Mouse (Mus musculus): Measurements from ENCODE around the gene Sema7a. TPM values are rescaled to one million over a fixed set of nuclear protein-coding genes. Genes with fewer than 3 reads are reported as not detected.

The Sema7a gene
- polyA plus RNA-seq, 1 experiment = 6.5 TPM

DNA sequence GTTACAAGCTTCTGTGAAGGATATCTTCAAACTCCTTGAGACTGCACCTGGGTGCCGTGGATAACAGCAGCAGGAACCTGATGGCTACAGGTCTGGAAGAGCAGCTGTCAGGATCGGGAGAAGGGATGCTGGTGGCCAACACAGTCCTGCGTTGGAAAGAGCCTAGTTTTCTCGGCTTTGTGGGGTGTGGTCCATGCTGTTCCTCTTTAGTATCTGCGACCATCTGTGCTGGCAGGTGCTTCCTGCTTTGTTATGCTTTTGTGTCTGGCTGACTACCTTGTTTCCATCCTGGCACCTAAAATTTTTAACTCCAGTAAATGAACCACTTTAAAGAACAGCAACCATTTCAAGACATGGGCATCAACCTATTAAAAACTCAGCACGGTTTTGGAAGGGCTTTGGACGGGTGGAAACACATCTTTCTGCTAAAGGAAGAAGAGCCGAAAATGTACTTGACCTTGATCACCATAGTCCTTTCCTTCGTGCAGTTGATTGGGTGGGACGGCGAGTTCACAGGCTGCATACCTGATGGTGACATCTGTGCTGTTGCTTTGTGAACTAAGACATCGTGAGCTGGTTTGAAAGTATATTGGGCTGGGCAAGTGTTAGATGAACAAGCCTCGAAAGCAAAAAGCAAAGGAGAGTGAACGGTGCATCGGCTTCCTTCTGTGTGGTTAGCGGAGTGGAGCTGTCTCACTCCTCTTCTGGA lies 66.0 kb downstream of the Sema7a start, which contains the start of gene Cyp11a1:
Gene Cyp11a1, plus strand, starts transcription at position 659 of the 709 bp plus-strand sequence.
- TF ChIP-seq POLR2A (IDR thresholded peaks at IDR 0.05; ENCODE audit: low read depth, low read length) (no peak), CTCF (IDR thresholded peaks at IDR 0.05; ENCODE audit: borderline replicate concordance, insufficient read depth, low read length) (no peak)

DNA sequence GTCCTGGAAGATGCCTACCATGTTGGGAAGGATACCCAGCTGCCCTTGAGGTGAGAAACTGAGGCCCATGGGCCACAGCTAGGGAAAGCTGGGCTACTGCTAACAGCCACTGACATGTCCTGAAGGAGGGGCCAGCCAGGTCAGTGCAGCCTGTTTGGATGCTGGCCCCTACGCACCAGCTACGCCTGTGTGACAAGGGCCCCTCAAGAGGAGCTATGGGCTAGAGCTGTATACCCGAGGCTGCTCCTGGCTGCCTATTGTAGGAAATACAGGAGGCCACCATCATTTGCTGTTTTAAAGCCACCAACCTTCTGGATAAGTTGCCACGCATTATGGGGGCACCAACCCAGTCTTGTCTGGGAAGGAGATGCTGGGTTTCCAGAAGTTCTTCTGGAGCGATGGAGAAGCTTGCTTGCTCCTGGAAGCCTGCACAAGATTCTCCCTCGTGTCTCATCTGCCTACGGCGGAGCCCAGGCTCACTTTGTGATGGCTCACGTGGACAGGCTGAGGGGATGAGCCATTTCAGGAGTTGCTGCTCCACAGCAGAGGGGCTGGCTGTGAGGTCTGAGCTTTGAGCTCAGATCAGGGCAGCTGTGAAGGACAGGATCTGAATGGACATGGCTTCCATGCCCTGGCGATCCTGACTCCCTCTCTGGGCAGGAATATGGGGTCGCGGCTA lies 68.6 kb downstream of the Sema7a start:
- no peak overlapping the region for H3K27ac ChIP-seq (ENCODE audit: insufficient read depth, low read length)
- no peaks in the 10 kb centered on the region; the same call in 1 of the 2 replicates for H3K4me1 ChIP-seq (ENCODE audit: control insufficient read depth, insufficient read depth, low read length)
- TF ChIP-seq CTCF (IDR thresholded peaks at IDR 0.05; ENCODE audit: borderline replicate concordance, insufficient read depth, low read length) (no peak), POLR2A (IDR thresholded peaks at IDR 0.05; ENCODE audit: low read depth, low read length) (no peak)

More for the DNA sequence above, 66.0 kb downstream of the Sema7a start, which contains the start of gene Cyp11a1:
- Histone ChIP-seq H3K4me3 (ENCODE audit: insufficient read depth, low read length) (no peak within 1 kb of the TSS), H3K27ac (ENCODE audit: insufficient read depth, low read length) (no peak within 1 kb of the TSS), H3K4me1 (ENCODE audit: control insufficient read depth, insufficient read depth, low read length) (no peaks in the 10 kb centered on the region)

DNA sequence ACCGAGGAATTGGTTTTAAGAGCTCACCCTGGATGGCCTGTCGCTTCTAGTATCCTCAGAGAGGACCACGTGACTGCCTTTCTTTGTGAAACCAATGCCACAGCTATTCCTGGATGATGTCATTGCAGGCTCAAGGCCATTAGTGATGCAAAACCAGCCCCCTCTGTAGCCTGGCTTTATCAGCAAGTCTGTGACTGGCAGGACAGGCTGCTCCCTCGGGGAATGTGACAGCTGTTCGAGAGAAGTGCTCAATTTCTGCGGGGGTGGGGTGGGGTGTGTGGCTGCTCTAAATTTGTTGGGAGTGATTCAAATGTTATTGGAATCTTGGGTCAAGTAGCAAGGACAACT lies 69.1 kb downstream of the Sema7a start:
- H3K27ac ChIP-seq (ENCODE audit: insufficient read depth, low read length) = no peak overlapping the region
- H3K4me3 ChIP-seq (ENCODE audit: insufficient read depth, low read length) = no peak overlapping the region
- no peak for TF ChIP-seq POLR2A (IDR thresholded peaks at IDR 0.05; ENCODE audit: low read depth, low read length)
- no peak for TF ChIP-seq CTCF (IDR thresholded peaks at IDR 0.05; ENCODE audit: borderline replicate concordance, insufficient read depth, low read length)
- H3K4me1 ChIP-seq (ENCODE audit: control insufficient read depth, insufficient read depth, low read length) = no peaks in the 10 kb centered on the region; the same call in 1 of the 2 replicates

More for the DNA sequence above, 68.6 kb downstream of the Sema7a start:
- no peak overlapping the region for H3K4me3 ChIP-seq (ENCODE audit: insufficient read depth, low read length)

DNA sequence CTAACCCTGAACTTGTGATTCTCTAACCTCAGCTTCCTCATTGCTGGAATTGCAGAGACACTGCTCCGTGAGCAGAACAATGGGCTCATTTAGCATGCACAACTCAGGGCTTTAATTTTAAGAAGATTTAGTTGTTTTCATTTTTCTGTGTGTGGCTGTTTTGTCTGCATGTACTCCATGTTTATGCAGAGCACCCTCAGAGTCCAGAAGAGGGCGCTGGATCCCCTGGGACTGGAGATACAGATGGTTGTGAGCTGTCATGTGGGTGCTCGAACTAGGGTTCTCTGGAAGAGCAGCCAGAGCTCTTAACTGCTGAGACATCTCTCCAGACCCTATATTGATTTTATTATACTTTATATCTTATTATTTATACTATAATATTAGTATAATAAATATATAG lies 69.7 kb downstream of the Sema7a start:
- TF ChIP-seq CTCF (IDR thresholded peaks at IDR 0.05; ENCODE audit: borderline replicate concordance, insufficient read depth, low read length) = no peak
- TF ChIP-seq POLR2A (IDR thresholded peaks at IDR 0.05; ENCODE audit: low read depth, low read length) = no peak
- H3K4me1 ChIP-seq (ENCODE audit: control insufficient read depth, insufficient read depth, low read length) = no peaks in the 10 kb centered on the region; the same call in 1 of the 2 replicates
- H3K4me3 ChIP-seq (ENCODE audit: insufficient read depth, low read length) = no peak overlapping the region
- no peak overlapping the region for H3K27ac ChIP-seq (ENCODE audit: insufficient read depth, low read length)

DNA sequence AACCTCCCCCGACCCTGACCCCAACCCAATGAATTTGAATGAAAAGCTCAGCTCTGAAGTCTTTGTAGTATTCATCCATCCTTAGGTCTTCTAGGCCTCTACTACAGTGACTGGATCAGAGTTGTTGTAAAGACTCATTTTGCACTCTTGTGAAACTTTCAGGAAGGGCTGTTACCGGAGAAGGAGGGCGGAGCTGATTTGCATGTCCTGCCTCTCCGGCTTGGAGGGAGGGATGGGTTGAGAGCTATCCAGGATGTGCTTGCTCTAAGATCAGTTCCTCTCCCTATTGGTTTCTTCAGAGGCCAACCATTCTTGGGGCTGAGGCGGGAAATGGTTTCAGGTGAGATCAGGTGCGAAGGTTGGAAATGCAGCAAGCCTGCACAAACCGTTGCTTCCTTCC lies 71.1 kb downstream of the Sema7a start:
- Histone ChIP-seq H3K4me3 (ENCODE audit: insufficient read depth, low read length) (no peak overlapping the region), H3K4me1 (ENCODE audit: control insufficient read depth, insufficient read depth, low read length) (no peaks in the 10 kb centered on the region; the same call in 1 of the 2 replicates), H3K27ac (ENCODE audit: insufficient read depth, low read length) (no peak overlapping the region)
- TF ChIP-seq CTCF (IDR thresholded peaks at IDR 0.05; ENCODE audit: borderline replicate concordance, insufficient read depth, low read length) (no peak), POLR2A (IDR thresholded peaks at IDR 0.05; ENCODE audit: low read depth, low read length) (no peak)

DNA sequence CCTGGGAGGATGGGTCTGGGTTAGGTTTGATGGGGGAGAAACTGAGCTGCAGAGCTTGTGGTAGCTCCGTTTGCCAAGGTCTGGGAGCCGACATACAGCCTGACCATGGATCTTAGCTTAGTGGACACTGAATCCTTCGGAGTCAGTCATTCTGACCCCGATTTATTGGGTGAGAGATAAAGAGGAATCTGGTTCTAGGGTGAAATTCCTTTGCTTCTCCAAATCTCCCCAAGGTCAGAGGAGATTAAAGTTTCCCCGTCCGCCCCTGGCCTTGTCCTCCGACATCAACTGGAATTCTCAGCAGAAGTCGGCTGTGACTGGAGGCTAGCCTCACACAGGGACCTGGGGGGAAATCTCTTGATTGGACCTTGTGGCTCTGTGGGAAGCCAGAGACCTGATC lies 71.6 kb downstream of the Sema7a start:
- Histone ChIP-seq H3K4me3 (ENCODE audit: insufficient read depth, low read length) (no peak overlapping the region), H3K4me1 (ENCODE audit: control insufficient read depth, insufficient read depth, low read length) (no peaks in the 10 kb centered on the region; the same call in 1 of the 2 replicates), H3K27ac (ENCODE audit: insufficient read depth, low read length) (no peak overlapping the region)
- no peak for TF ChIP-seq CTCF (IDR thresholded peaks at IDR 0.05; ENCODE audit: borderline replicate concordance, insufficient read depth, low read length)

Other genes starting within 250 kb of the Sema7a start
- gene Edc3, start 231.6 kb upstream of the Sema7a start, polyA plus RNA-seq (2011; ENCODE audit: insufficient read length, low read depth, missing spikeins) = 16.6 and 19.8 TPM in 2 replicates
- gene Clk3, start 174.3 kb upstream of the Sema7a start, polyA plus RNA-seq (2011; ENCODE audit: insufficient read length, low read depth, missing spikeins) = 46.4 and 54.8 TPM in 2 replicates
- 4.2 and 4.5 TPM in 2 replicates for gene Arid3b, start 103.3 kb upstream of the Sema7a start, polyA plus RNA-seq (2011; ENCODE audit: insufficient read length, low read depth, missing spikeins)
- 55.2 and 56.6 TPM in 2 replicates for gene Ubl7, start 29.1 kb upstream of the Sema7a start, polyA plus RNA-seq (2011; ENCODE audit: insufficient read length, low read depth, missing spikeins)
- gene Cyp11a1, start 66.3 kb downstream of the Sema7a start, polyA plus RNA-seq (2011; ENCODE audit: insufficient read length, low read depth, missing spikeins) = 0.13 and 0.74 TPM in 2 replicates
- 0.42 TPM in 1 of 2 replicates, not detected in the other for gene Stra6, start 123.7 kb downstream of the Sema7a start, polyA plus RNA-seq (2011; ENCODE audit: insufficient read length, low read depth, missing spikeins)
- gene Ccdc33, start 178.7 kb downstream of the Sema7a start, polyA plus RNA-seq (2011; ENCODE audit: insufficient read length, low read depth, missing spikeins) = not detected in 2 replicates

Measured in embryonic fibroblast, embryonic 13.5 days (primary cell).